Mouse (Mus musculus): ENCODE data around the gene Lfng. TPM values are rescaled to one million over a fixed set of nuclear protein-coding genes. Genes with fewer than 3 reads are reported as not detected.

Lfng gene
- total RNA-seq, 2 experiments from 2014 or later: 19.7 to 20.7 TPM

DNA sequence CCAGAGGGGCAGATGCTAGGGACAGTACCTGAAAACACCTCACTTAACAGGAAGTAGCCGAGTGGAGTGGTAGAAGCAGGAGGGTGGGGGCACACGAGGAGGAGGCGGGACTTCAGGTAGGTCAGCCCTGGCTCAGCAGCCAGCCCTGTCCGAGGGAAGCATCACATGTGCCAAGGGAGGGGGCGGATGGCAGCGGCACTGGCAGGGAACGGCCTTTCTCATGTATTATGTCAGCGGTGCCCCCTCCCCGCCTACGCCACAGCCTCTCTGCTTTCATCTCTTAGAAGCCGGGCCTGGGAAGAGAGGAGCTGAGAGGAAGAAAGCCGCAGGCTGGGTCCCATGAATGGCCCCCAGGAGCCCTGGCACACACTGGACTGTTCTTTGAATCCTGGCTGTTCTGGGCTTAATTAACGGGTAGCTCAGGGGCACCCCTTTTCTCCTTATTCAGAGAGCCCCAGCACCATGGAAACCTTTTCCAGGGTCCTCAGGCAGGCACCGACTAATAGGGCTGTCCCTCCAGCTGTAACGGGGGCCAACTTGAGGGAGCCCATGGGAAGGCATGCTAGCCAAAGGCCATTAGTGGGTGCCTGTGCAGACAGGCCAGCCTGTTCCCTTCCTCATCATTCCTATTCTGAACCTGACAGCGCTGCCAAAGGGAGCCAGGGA is 52.6 kb downstream of the Lfng start:
- peak; percentile 76 for DNase-seq
- intact Hi-C loops (cut with DNase I): no loop called here

DNA sequence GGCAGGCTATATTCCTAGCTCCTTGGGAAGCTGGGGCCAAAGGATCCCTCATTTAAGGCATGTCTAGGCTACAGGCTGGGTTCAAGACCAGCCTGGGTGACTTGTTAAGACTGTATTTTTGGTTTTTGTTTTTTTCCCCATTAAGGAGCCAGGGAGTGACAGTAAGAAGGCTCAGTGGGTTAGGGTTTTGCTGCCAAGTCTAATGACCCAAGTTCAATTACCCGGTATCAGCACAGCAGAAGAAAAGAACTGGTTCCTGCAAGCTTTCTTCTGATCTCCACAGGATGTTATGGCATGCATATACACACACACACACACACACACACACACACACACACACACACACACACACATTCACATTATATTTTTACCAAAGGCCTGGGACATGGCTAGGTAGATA is 53.3 kb downstream of the Lfng start:
- DNase-seq: no peak
- intact Hi-C loops (cut with DNase I): no loop called here

DNA sequence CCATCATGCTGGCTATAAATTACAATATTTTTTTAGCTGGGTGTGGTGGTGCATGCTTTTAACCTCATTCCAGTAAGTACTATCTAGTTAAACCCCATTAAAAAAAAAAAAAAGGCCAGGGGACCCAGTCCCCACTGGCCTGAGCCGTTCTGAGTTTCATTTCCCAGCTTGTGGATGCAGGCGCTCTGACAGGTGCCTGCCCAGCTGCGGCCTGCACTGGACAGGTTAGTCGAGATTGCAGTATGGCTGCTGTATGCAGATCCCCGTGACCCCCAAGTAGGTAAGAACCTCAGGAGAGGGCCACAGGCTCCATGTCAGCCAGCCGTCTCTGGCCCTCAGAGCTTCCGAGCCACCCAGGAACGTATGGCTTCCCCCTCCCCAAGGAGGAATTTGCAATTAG is 54.3 kb downstream of the Lfng start:
- intact Hi-C loops (cut with DNase I): no loop called here
- DNase-seq: no peak

DNA sequence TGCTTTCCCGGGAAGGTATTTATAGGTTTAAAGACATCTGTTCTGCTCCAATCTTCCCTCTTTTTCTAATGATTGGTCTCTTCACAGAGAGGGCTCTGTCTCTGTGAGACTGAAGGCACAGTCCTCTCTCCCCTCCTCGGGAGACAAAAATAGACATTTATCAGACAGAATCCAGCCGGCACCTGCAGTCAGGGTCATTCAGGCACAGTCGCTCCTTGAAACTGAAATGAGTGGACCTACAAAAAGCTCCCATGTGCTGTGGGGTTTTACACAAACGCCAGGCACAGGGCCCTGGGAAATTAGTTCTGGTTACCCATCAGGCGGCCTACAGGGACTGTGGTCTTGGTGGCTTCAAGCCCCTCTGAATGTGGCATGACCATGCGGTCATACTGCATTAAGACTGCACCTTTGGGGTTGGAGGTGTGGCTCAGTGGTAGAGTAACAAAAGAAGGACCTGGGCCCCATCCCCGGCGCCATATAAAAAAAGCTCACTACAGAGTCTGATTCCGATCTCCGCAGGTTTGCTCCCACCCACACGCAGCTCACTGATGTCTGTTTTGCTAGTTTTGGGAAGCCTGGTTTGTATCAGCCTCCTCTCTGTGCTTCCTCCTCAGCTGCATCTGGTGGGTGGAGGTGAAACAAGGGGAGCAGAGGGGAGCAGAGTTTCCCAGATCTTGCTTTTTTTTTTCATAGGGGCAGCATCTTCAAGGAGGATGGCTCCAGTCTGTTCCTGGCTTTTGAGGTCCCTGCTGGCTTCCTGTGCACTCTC is 54.9 kb downstream of the Lfng start:
- intact Hi-C loops (cut with DNase I): no loop called here
- DNase-seq: no peak

DNA sequence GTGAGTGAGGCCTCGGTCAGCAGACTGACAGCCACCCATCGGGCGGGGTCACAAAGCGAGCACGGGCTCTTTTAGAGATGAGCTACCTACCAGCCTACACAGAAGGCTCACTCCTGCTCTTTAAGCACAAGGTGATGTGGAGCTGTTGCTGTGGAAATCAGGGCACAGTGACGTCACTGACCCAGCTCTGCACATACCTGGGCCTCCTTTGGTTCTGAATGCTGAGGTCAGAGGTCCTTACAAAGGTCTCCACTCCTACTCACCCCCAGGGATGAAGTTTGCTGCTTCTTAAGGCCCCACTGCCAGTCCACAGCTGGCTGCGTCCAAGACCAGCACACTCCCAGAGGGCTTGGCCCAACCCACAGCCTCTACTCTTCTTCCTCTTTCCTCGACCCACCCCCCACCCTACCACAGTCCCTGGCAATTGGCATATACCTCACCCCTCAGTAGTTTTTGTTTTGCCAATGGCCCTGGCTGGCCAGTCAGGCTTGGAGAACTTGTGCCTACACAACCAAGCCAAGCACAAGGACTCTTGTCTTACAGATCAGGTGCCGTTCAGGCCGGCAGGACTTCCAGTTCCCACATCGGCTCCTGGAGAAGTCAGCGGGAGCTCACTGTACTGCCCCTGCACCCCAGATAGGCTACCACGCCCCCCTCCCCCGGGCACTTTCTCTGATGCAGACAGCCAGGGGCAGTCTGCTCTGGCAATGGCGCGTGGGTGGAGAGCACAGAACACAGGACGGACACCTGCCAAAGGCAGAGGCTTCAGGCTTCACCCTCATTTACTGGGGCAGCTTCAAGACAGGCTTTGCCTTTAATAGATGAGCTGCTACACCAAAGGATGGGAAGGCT is 55.8 kb downstream of the Lfng start:
- intact Hi-C loops (cut with DNase I): no loop called here
- no peak for DNase-seq

DNA sequence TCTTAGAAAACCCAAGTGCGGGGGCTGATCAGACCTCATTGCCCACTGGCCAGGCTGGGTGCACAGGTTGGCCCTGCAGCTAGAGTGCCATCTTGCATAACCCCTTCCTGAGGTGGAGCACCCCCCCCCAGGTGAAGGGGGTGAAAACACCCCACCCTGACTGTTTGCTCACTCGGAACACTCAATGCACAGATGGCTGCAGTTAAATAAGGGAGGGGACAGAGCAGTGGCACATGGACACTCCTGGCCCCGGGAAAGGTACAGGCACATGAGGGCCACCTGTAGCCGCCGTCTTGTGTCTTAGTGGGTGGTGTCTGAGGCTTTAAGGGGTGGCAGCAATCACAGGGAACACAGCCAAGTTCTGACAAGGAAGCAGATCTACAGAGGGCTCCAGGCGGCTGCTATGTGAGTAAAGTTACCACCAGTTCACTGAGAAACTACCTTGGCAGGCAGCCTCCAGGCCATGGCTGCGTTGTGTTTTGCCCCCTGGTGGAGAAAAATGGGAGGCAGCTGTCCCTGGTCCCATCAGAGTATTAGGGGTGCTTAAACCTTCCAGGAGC is 56.6 kb downstream of the Lfng start:
- intact Hi-C loops (cut with DNase I): no loop called here
- DNase-seq: peak; percentile 71

Other genes with a start within 250 kb of the Lfng start
- gene Snx8, start 218.1 kb upstream of the Lfng start, total RNA-seq (2021): 10 to 100 TPM; 26.8 to 30.5 TPM
- gene Eif3b, start 188.0 kb upstream of the Lfng start, total RNA-seq (2021): 100 to 1,000 TPM; 124 to 127 TPM
- not detected for gene Gm4869, start 161.7 kb upstream of the Lfng start, total RNA-seq (2021)
- gene Chst12, start 101.8 kb upstream of the Lfng start, total RNA-seq (2021): 10 to 100 TPM; 19.7 to 20.9 TPM
- gene Grifin, start 42.2 kb upstream of the Lfng start, total RNA-seq (2021): not detected
- gene Ttyh3, start 41.7 kb downstream of the Lfng start, total RNA-seq (2021): 100 to 1,000 TPM; 382 to 395 TPM
- gene Iqce, start 95.1 kb downstream of the Lfng start, total RNA-seq (2021): 10 to 100 TPM; 70.1 to 75.6 TPM
- 10 to 100 TPM; 28.8 to 29.4 TPM for gene Brat1, start 97.7 kb downstream of the Lfng start, total RNA-seq (2021)
- gene Amz1, start 116.8 kb downstream of the Lfng start, total RNA-seq (2021): 10 to 100 TPM; 19.3 to 26.0 TPM
- gene Gna12, start 223.1 kb downstream of the Lfng start, total RNA-seq (2021): 10 to 100 TPM; 77.3 to 82.0 TPM

Data from left cerebral cortex, postnatal 4 days (tissue).